Mouse (Mus musculus) kidney, embryonic 15.5 days (tissue): ENCODE results near the gene Galnt17. TPM values are rescaled to one million over a fixed set of nuclear protein-coding genes. Genes with fewer than 3 reads are reported as not detected.

Experiments used
- ATAC-seq: fragments of 200-750 bp; cut with Nextera tagmentation; replicated peaks from 2 replicates; pipeline ENCODE4 v1.8.0; 2017; ENCODE audit warnings: moderate TSS enrichment; ENCODE audit not compliant: low FRiP score
- H3K27ac ChIP-seq: fragments of 300-500 bp; sonication (generic); 2 replicates; pipeline ENCODE4 v1.5.1; 2015; ENCODE audit warnings: mild to moderate bottlenecking, inconsistent platforms
- H3K27me3 ChIP-seq: fragments of 300-500 bp; sonication (generic); 2 replicates; pipeline ENCODE4 v1.6.1; 2015; ENCODE audit warnings: inconsistent platforms
- H3K36me3 ChIP-seq: fragments of 300-500 bp; sonication (generic); 2 replicates; pipeline ENCODE4 v1.6.1; 2015; ENCODE audit warnings: inconsistent platforms
- H3K4me1 ChIP-seq: fragments of 300-500 bp; sonication (generic); 2 replicates; pipeline ENCODE4 v1.6.1; 2015; ENCODE audit warnings: inconsistent platforms
- H3K4me2 ChIP-seq: fragments of 300-500 bp; sonication (generic); 2 replicates; pipeline ENCODE4 v1.6.1; 2015; ENCODE audit warnings: moderate library complexity, mild to moderate bottlenecking, inconsistent platforms
- H3K4me3 ChIP-seq: fragments of 300-500 bp; sonication (generic); replicated peaks from 2 replicates; pipeline ENCODE4 v1.5.1; 2015; ENCODE audit warnings: mild to moderate bottlenecking, inconsistent platforms
- H3K9ac ChIP-seq: fragments of 300-500 bp; sonication (generic); 2 replicates; pipeline ENCODE4 v1.6.1; 2015; ENCODE audit warnings: mild to moderate bottlenecking, inconsistent platforms
- H3K9me3 ChIP-seq: fragments of 300-500 bp; sonication (generic); replicated peaks from 2 replicates; pipeline ENCODE4 v1.6.1; 2016; ENCODE audit warnings: inconsistent platforms
- WGBS: fragments of 180-500 bp; shearing (Covaris S2); methylation state at CpG from one replicate; pipeline ENCODE4 v1.1.7; 2015; ENCODE audit warnings: mixed read lengths; 5-methylcytosine and 5-hydroxymethylcytosine counted together
- polyA plus RNA-seq: library from polyadenylated mRNA; unstranded; fragments of >200 nt; fragmentation: Nextera tagmentation; extraction: Ambion mirVana; gene quantifications from 2 replicates; pipeline ENCODE4 v1.2.1, GENCODE M21; 2015

Galnt17 gene
- polyA plus RNA-seq, 1 experiment from 2014 or later, result 2.7 TPM

- no peak for ATAC-seq
- Histone ChIP-seq H3K36me3 (no peaks in the 10 kb centered on the region), H3K9ac (no peak overlapping the region), H3K27me3 (no peaks in the 10 kb centered on the region), H3K4me1 (no peaks in the 10 kb centered on the region), H3K4me3 (no peak overlapping the region), H3K4me2 (no peak overlapping the region), H3K9me3 (no peaks in the 10 kb centered on the region), H3K27ac (no peak overlapping the region)
- WGBS, result 86% methylated on average over 6 of the region's 6 CpGs
Measured at GRCm38 (mm10) chr5:131065174-131065573, 243.1 kb downstream of the Galnt17 start.

- Histone ChIP-seq H3K36me3 (no peaks in the 10 kb centered on the region), H3K4me2 (no peak overlapping the region), H3K27ac (no peak overlapping the region), H3K27me3 (no peaks in the 10 kb centered on the region), H3K9me3 (no peaks in the 10 kb centered on the region), H3K9ac (no peak overlapping the region), H3K4me3 (no peak overlapping the region), H3K4me1 (no peaks in the 10 kb centered on the region)
- 42% methylated on average over 4 of the region's 4 CpGs for WGBS
- ATAC-seq, result no peak
Measured at GRCm38 (mm10) chr5:131048505-131048904, 259.8 kb downstream of the Galnt17 start.

DNA sequence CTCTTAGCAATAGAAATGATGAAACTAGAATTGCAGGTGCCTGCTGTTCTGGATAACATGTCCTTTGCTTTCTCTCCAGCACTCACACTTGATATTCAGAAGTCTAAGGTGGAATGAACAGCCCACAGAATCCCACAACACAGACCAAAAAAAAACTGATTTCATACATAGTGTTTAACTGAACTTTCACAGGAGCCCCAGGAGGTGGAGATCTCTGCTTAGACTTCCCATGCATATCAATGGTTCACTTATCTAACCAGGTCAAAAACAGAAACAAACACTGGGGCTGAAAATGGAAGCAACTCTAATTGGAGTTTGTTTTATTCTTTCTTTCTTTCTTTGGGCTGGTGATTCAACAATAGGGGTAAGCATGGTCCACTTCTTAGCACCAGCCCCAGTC is 265.2 kb downstream of the Galnt17 start:
- no peaks in the 10 kb centered on the region for H3K27me3 ChIP-seq
- no peaks in the 10 kb centered on the region for H3K9me3 ChIP-seq
- H3K36me3 ChIP-seq, result no peaks in the 10 kb centered on the region
- no peak for ATAC-seq
- H3K27ac ChIP-seq, result no peak overlapping the region
- H3K4me2 ChIP-seq, result no peak overlapping the region
- no peak overlapping the region for H3K4me3 ChIP-seq
- H3K9ac ChIP-seq, result no peak overlapping the region
- H3K4me1 ChIP-seq, result no peaks in the 10 kb centered on the region

DNA sequence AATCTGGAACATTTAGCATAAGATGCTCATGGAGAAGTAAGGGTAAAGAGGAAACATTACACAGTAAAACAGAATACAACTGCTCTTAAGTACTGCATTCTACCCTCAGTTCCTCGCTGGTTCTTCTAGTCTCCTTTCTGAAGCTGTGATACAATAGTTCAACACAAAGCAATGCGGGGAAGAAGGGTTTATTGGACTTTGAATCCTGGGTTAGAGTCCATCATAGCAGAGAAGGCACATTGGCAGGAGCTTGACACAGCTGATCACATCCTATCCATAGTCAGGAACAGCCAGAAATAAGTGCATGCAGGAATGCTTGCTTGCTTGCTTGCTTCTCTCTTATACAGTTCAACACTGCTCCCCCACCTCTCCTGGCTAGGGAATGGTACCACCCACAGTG is 267.9 kb downstream of the Galnt17 start:
- no peak overlapping the region for H3K4me3 ChIP-seq
- WGBS, result 92% methylated on average over 2 of the region's 2 CpGs
- no peak overlapping the region for H3K4me2 ChIP-seq
- no peaks in the 10 kb centered on the region for H3K4me1 ChIP-seq
- H3K9me3 ChIP-seq, result no peaks in the 10 kb centered on the region
- no peak overlapping the region for H3K27ac ChIP-seq
- H3K9ac ChIP-seq, result no peak overlapping the region
- H3K36me3 ChIP-seq, result no peaks in the 10 kb centered on the region
- no peaks in the 10 kb centered on the region for H3K27me3 ChIP-seq
- no peak for ATAC-seq

GRCm38 (mm10) chr5:131039611-131040313 is 268.5 kb downstream of the Galnt17 start:
- no peak overlapping the region for H3K9ac ChIP-seq
- no peaks in the 10 kb centered on the region for H3K9me3 ChIP-seq
- H3K4me2 ChIP-seq, result no peak overlapping the region
- ATAC-seq, result no peak
- H3K4me3 ChIP-seq, result no peak overlapping the region
- H3K27ac ChIP-seq, result no peak overlapping the region
- H3K4me1 ChIP-seq, result no peaks in the 10 kb centered on the region
- WGBS, result 77% methylated on average over 5 of the region's 5 CpGs
- no peaks in the 10 kb centered on the region for H3K27me3 ChIP-seq
- H3K36me3 ChIP-seq, result no peaks in the 10 kb centered on the region

DNA sequence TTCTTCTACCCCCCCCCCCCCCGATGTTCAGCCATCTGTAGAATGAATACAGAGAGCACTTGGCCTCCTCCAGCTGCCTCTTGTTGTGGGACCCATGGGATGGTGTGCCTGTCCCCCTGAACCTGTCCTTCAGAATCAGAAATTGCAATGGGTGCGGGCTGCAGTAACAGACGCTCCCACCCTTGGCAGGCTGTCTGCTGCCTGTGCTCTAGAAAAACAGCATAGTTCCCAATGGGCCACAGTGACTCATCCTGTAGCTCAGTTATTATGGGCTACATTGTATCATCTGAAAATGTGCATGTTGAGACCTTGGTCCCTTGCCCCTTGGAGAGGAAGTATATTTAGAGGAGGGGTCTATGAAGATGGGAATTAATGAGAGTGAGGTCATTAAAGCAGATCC is 283.8 kb downstream of the Galnt17 start:
- no peaks in the 10 kb centered on the region for H3K4me1 ChIP-seq
- no peak for ATAC-seq
- 83% methylated on average over 3 of the region's 3 CpGs for WGBS

DNA sequence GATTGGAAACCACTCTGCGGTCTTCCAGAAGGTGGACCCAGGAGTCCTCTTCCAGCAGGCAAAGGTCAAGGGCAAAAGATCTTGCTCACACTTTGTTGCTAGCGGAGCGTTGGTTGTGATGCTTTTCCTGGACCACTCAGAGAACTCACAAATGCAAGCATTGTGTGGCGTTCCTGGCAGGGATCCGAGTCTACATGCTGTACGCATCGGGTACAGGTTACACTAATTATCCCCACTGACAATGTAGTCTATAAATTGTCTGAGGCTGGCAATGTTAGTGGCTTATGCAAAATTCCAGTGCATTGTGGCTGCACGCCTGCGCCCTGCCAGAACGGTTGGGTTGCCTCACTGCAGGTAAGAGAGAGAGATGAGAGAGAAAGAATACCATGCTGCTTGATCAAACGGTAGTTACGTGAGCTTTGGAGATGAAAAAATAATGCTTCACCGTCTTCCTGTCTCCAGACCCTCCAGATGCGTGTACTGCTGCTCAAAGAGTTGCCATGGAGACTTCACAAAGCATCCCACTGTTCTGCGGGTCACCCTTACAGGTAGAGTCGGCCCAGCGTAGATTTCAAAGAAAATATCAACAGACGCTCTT is 285.8 kb downstream of the Galnt17 start:
- Histone ChIP-seq H3K36me3 (no peaks in the 10 kb centered on the region), H3K4me1 (no peaks in the 10 kb centered on the region), H3K27me3 (no peaks in the 10 kb centered on the region), H3K4me3 (no peak overlapping the region), H3K27ac (no peak overlapping the region), H3K4me2 (no peak overlapping the region), H3K9ac (no peak overlapping the region), H3K9me3 (no peaks in the 10 kb centered on the region)
- WGBS, result 72% methylated on average over 18 of the region's 18 CpGs
- ATAC-seq, result no peak

More for the DNA sequence above, 283.8 kb downstream of the Galnt17 start:
- H3K4me2 ChIP-seq, result no peak overlapping the region
- no peaks in the 10 kb centered on the region for H3K36me3 ChIP-seq
- no peaks in the 10 kb centered on the region for H3K27me3 ChIP-seq
- no peak overlapping the region for H3K9ac ChIP-seq
- H3K4me3 ChIP-seq, result no peak overlapping the region
- no peak overlapping the region for H3K27ac ChIP-seq
- H3K9me3 ChIP-seq, result no peaks in the 10 kb centered on the region

DNA sequence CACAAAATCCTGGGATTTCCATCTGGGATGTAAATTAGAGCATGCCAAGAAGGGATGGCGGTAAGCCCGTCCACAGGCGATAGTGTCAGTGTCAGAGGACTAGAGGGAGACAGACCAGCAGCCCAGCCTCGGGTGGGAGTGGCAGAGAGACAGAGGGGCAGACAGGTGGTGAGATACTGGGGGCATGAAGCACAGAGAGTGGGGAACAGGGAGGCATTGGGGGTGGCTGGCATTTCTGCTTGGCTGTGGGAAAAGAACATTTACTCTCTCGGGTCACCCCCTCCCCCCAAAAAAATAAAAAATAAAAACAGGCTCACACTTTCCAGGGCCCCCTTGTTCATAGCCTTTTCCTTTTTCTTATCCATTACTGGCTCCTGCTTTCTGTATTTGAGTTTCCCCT is 287.4 kb downstream of the Galnt17 start:
- ATAC-seq, result no peak
- Histone ChIP-seq H3K4me1 (no peaks in the 10 kb centered on the region), H3K4me3 (no peak overlapping the region), H3K9me3 (no peaks in the 10 kb centered on the region), H3K36me3 (no peaks in the 10 kb centered on the region), H3K9ac (no peak overlapping the region), H3K27me3 (no peaks in the 10 kb centered on the region), H3K27ac (no peak overlapping the region), H3K4me2 (no peak overlapping the region)
- 89% methylated on average over 5 of the region's 5 CpGs for WGBS

- no peaks in the 10 kb centered on the region for H3K27me3 ChIP-seq
- no peak overlapping the region for H3K4me3 ChIP-seq
- no peaks in the 10 kb centered on the region for H3K4me1 ChIP-seq
- H3K36me3 ChIP-seq, result no peaks in the 10 kb centered on the region
- H3K9me3 ChIP-seq, result no peaks in the 10 kb centered on the region
- H3K27ac ChIP-seq, result no peak overlapping the region
- no peak overlapping the region for H3K4me2 ChIP-seq
- 40% methylated on average over 9 of the region's 9 CpGs for WGBS
- no peak overlapping the region for H3K9ac ChIP-seq
- no peak for ATAC-seq
Measured at GRCm38 (mm10) chr5:131019346-131019965, 288.8 kb downstream of the Galnt17 start.

GRCm38 (mm10) chr5:131016066-131016465 is 292.2 kb downstream of the Galnt17 start:
- no peak for ATAC-seq
- Histone ChIP-seq H3K9ac (no peak overlapping the region), H3K4me1 (no peaks in the 10 kb centered on the region), H3K4me3 (no peak overlapping the region), H3K36me3 (no peaks in the 10 kb centered on the region), H3K27me3 (no peaks in the 10 kb centered on the region), H3K27ac (no peak overlapping the region), H3K9me3 (no peaks in the 10 kb centered on the region), H3K4me2 (no peak overlapping the region)
- WGBS, result 77% methylated on average over 4 of the region's 4 CpGs

DNA sequence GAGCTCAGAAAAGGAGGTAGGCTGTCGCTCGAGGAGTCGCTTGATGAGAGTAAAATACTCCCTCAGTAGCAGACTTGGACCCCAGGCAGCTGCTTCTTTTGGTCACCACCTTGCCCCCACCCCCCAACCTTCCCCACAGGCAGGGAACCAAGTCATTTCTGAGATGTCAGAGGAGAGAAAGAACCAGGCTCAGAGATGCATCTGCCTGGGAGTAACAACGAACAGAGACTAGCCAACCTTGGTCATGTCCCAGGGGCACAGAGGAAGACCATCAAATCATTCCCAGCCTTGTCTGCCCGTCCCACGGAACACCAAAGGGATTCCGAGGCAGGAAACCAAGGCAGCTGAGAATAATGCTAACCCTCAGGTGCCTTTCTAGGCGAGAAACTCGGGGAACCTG is 293.0 kb downstream of the Galnt17 start:
- Histone ChIP-seq H3K4me3 (no peak overlapping the region), H3K9ac (no peak overlapping the region), H3K4me2 (no peak overlapping the region), H3K27me3 (no peaks in the 10 kb centered on the region), H3K27ac (no peak overlapping the region), H3K36me3 (no peaks in the 10 kb centered on the region), H3K4me1 (no peaks in the 10 kb centered on the region), H3K9me3 (no peaks in the 10 kb centered on the region)
- no peak for ATAC-seq
- WGBS, result 77% methylated on average over 9 of the region's 9 CpGs

DNA sequence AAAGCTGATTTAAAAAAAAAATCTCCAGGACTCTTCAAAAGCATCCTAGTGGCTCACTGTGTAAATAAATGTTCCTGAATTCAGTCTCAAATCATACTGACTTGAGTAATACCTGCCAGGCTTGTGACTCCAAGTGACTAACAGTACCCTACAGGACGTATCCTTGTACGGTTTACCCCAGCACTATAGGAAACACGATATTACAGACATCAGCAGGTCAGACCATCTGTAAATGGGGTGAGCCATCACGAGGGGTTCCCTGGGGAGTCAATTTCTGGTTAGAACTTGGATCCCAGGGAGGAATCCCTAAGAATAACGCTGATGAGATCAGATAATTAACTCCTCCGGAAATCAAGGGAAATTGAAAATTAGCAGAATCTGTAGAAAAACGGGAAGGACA is 294.5 kb downstream of the Galnt17 start:
- no peak overlapping the region for H3K27ac ChIP-seq
- no peaks in the 10 kb centered on the region for H3K4me1 ChIP-seq
- no peak overlapping the region for H3K4me2 ChIP-seq
- ATAC-seq, result no peak
- no peak overlapping the region for H3K4me3 ChIP-seq
- WGBS, result 74% methylated on average over 7 of the region's 7 CpGs
- no peaks in the 10 kb centered on the region for H3K9me3 ChIP-seq
- H3K9ac ChIP-seq, result no peak overlapping the region
- no peaks in the 10 kb centered on the region for H3K36me3 ChIP-seq
- no peaks in the 10 kb centered on the region for H3K27me3 ChIP-seq
